Mouse (Mus musculus): Measurements from ENCODE around the gene Ldhc. TPM values are rescaled to one million over a fixed set of nuclear protein-coding genes. Genes with fewer than 3 reads are reported as not detected.
"Not testable (repeated sequence)": the region's sequence is repeated elsewhere in the genome, so short reads cannot be mapped to it uniquely, and the experiment has no call there.

The Ldhc gene
- 0.22 TPM in 1 of 2 replicates, not detected in the other for polyA plus RNA-seq (2016; fragmentation: Nextera tagmentation; extraction: Ambion mirVana)

GRCm38 (mm10) chr7:46860996-46861395, at the start of gene Ldhc:
Gene Ldhc (plus strand): TSS chr7:46861203.
- no peak for ATAC-seq (ENCODE audit: low FRiP score, low read depth)
- H3K9ac ChIP-seq (replicated peaks): no peak within 1 kb of the TSS
- H3K4me2 ChIP-seq (replicated peaks): no peak within 1 kb of the TSS
- H3K4me3 ChIP-seq: no peak within 1 kb of the TSS
- no peak within 1 kb of the TSS for H3K27ac ChIP-seq (replicated peaks)
- H3K9me3 ChIP-seq: no peaks in the 10 kb centered on the region
- H3K4me1 ChIP-seq: no peaks in the 10 kb centered on the region
- no peaks in the 10 kb centered on the region for H3K27me3 ChIP-seq
- peaks cover 3% of the 10 kb centered on the region; the same call in 1 of the 2 replicates for H3K36me3 ChIP-seq
- 27% methylated on average over 10 of the region's 10 CpGs for WGBS

- 91% methylated on average over 4 of the region's 4 CpGs for WGBS
These were observed 47.0 kb upstream of the Ldhc start for GRCm38 (mm10) chr7:46814012-46814411.

GRCm38 (mm10) chr7:46820876-46821632, 39.9 kb upstream of the Ldhc start:
- peaks cover 67% of the 10 kb centered on the region for H3K36me3 ChIP-seq
- H3K9ac ChIP-seq (replicated peaks); H3K27me3 ChIP-seq; H3K4me2 ChIP-seq (replicated peaks); ATAC-seq (ENCODE audit: low FRiP score, low read depth); H3K4me1 ChIP-seq; H3K4me3 ChIP-seq; H3K9me3 ChIP-seq; H3K27ac ChIP-seq (replicated peaks): not testable (repeated sequence)
- 92% methylated on average over 15 of the region's 15 CpGs for WGBS

More at GRCm38 (mm10) chr7:46814012-46814411, 47.0 kb upstream of the Ldhc start:
- H3K27me3 ChIP-seq: no peaks in the 10 kb centered on the region
- H3K4me2 ChIP-seq (replicated peaks): no peak overlapping the region
- no peaks in the 10 kb centered on the region for H3K9me3 ChIP-seq
- H3K4me3 ChIP-seq: no peak overlapping the region
- no peak overlapping the region for H3K27ac ChIP-seq (replicated peaks)
- no peak for ATAC-seq (ENCODE audit: low FRiP score, low read depth)
- no peaks in the 10 kb centered on the region for H3K4me1 ChIP-seq
- peaks cover 82% of the 10 kb centered on the region for H3K36me3 ChIP-seq
- H3K9ac ChIP-seq (replicated peaks): no peak overlapping the region

GRCm38 (mm10) chr7:46827046-46827802, 33.8 kb upstream of the Ldhc start:
- Histone ChIP-seq H3K4me3 (no peak overlapping the region), H3K27ac (replicated peaks) (no peak overlapping the region), H3K36me3 (peaks cover 19% of the 10 kb centered on the region), H3K4me2 (replicated peaks) (no peak overlapping the region), H3K9ac (replicated peaks) (no peak overlapping the region), H3K9me3 (no peaks in the 10 kb centered on the region), H3K4me1 (no peaks in the 10 kb centered on the region), H3K27me3 (no peaks in the 10 kb centered on the region)
- 84% methylated on average over 20 of the region's 20 CpGs for WGBS
- ATAC-seq (ENCODE audit: low FRiP score, low read depth): no peak

GRCm38 (mm10) chr7:46827803-46828184, 33.2 kb upstream of the Ldhc start:
- no peak for ATAC-seq (ENCODE audit: low FRiP score, low read depth)
- WGBS: 89% methylated on average over 2 of the region's 2 CpGs

GRCm38 (mm10) chr7:46829911-46830310, 31.1 kb upstream of the Ldhc start:
- no peak overlapping the region for H3K4me2 ChIP-seq (replicated peaks)
- peaks cover 1% of the 10 kb centered on the region; the same call in 1 of the 2 replicates for H3K4me1 ChIP-seq
- H3K27me3 ChIP-seq: no peaks in the 10 kb centered on the region
- no peaks in the 10 kb centered on the region for H3K9me3 ChIP-seq
- no peak for ATAC-seq (ENCODE audit: low FRiP score, low read depth)
- no peak overlapping the region for H3K4me3 ChIP-seq
- no peaks in the 10 kb centered on the region for H3K36me3 ChIP-seq
- H3K27ac ChIP-seq (replicated peaks): no peak overlapping the region
- 88% methylated on average over 12 of the region's 12 CpGs for WGBS
- no peak overlapping the region for H3K9ac ChIP-seq (replicated peaks)

More at GRCm38 (mm10) chr7:46827803-46828184, 33.2 kb upstream of the Ldhc start:
- Histone ChIP-seq H3K9me3 (no peaks in the 10 kb centered on the region), H3K9ac (replicated peaks) (no peak overlapping the region), H3K4me1 (no peaks in the 10 kb centered on the region), H3K27me3 (no peaks in the 10 kb centered on the region), H3K4me2 (replicated peaks) (no peak overlapping the region), H3K4me3 (no peak overlapping the region), H3K36me3 (peaks cover 13% of the 10 kb centered on the region), H3K27ac (replicated peaks) (no peak overlapping the region)

GRCm38 (mm10) chr7:46830799-46831590, 30.0 kb upstream of the Ldhc start:
- no peak for ATAC-seq (ENCODE audit: low FRiP score, low read depth)
- no peak overlapping the region for H3K4me3 ChIP-seq
- 66% methylated on average over 13 of the region's 13 CpGs for WGBS
- H3K36me3 ChIP-seq: no peaks in the 10 kb centered on the region
- no peaks in the 10 kb centered on the region for H3K27me3 ChIP-seq
- no peak overlapping the region for H3K9ac ChIP-seq (replicated peaks)
- H3K4me2 ChIP-seq (replicated peaks): no peak overlapping the region
- H3K9me3 ChIP-seq: no peaks in the 10 kb centered on the region
- peaks cover 8% of the 10 kb centered on the region; the same call in 1 of the 2 replicates for H3K4me1 ChIP-seq
- no peak overlapping the region for H3K27ac ChIP-seq (replicated peaks)

- H3K9ac ChIP-seq (replicated peaks): no peak overlapping the region
- no peak overlapping the region for H3K4me3 ChIP-seq
- H3K36me3 ChIP-seq: no peaks in the 10 kb centered on the region
- no peaks in the 10 kb centered on the region for H3K9me3 ChIP-seq
- no peak overlapping the region for H3K4me2 ChIP-seq (replicated peaks)
- no peak for ATAC-seq (ENCODE audit: low FRiP score, low read depth)
- H3K27me3 ChIP-seq: no peaks in the 10 kb centered on the region
- no peak overlapping the region for H3K27ac ChIP-seq (replicated peaks)
- WGBS: 83% methylated on average over 8 of the region's 8 CpGs
- peaks cover 8% of the 10 kb centered on the region; the same call in 1 of the 2 replicates for H3K4me1 ChIP-seq
These were observed 29.3 kb upstream of the Ldhc start for GRCm38 (mm10) chr7:46831693-46832092.

GRCm38 (mm10) chr7:46832112-46832810, 28.7 kb upstream of the Ldhc start:
- H3K36me3 ChIP-seq; H3K27me3 ChIP-seq; H3K4me2 ChIP-seq (replicated peaks); H3K9me3 ChIP-seq; ATAC-seq (ENCODE audit: low FRiP score, low read depth); H3K27ac ChIP-seq (replicated peaks); H3K4me3 ChIP-seq; H3K9ac ChIP-seq (replicated peaks); H3K4me1 ChIP-seq: not testable (repeated sequence)
- 88% methylated on average over 11 of the region's 11 CpGs for WGBS

GRCm38 (mm10) chr7:46833266-46833665, 27.7 kb upstream of the Ldhc start:
- H3K4me3 ChIP-seq: no peak overlapping the region
- no peak overlapping the region for H3K9ac ChIP-seq (replicated peaks)
- H3K27me3 ChIP-seq: no peaks in the 10 kb centered on the region
- H3K27ac ChIP-seq (replicated peaks): no peak overlapping the region
- H3K9me3 ChIP-seq: no peaks in the 10 kb centered on the region
- H3K36me3 ChIP-seq: no peaks in the 10 kb centered on the region
- WGBS: 80% methylated on average over 6 of the region's 6 CpGs
- no peak overlapping the region for H3K4me2 ChIP-seq (replicated peaks)
- ATAC-seq (ENCODE audit: low FRiP score, low read depth): no peak
- peaks cover 13% of the 10 kb centered on the region for H3K4me1 ChIP-seq

GRCm38 (mm10) chr7:46833670-46834255, 27.2 kb upstream of the Ldhc start:
- Histone ChIP-seq H3K27me3 (no peaks in the 10 kb centered on the region), H3K9ac (replicated peaks) (no peak overlapping the region), H3K36me3 (no peaks in the 10 kb centered on the region), H3K9me3 (no peaks in the 10 kb centered on the region), H3K4me2 (replicated peaks) (no peak overlapping the region), H3K4me3 (no peak overlapping the region), H3K4me1 (peaks cover 18% of the 10 kb centered on the region), H3K27ac (replicated peaks) (no peak overlapping the region)
- no peak for ATAC-seq (ENCODE audit: low FRiP score, low read depth)
- 90% methylated on average over 7 of the region's 7 CpGs for WGBS
